Mouse (Mus musculus): Measurements from ENCODE around the gene Ubb.

GRCm38 (mm10) chr11:62511444-62512202, 39.3 kb upstream of the Ubb start:
- TF ChIP-seq CTCF (IDR thresholded peaks at IDR 0.05; ENCODE audit: borderline replicate concordance, extremely low read depth, insufficient read depth, insufficient read length), result no peak
- no peak for TF ChIP-seq POLR2A (IDR thresholded peaks at IDR 0.05; ENCODE audit: borderline replicate concordance, extremely low read depth, insufficient read depth, insufficient read length, poor library complexity, severe bottlenecking)

Data from brain, embryonic 14.5 days (tissue).